Mouse (Mus musculus) MEL (cell line): ENCODE results near the gene Elof1.

Source experiments
- CTCF ChIP-seq, 3 experiments: IDR thresholded peaks in 2 of 3; conservative IDR thresholded peaks in 1 of 3; 2 replicates each; pipeline ENCODE4 v1.5.1; 2011 to 2012; ENCODE audit warnings: low read length in 3 of 3, low read depth in 2 of 3, mild to moderate bottlenecking in 2 of 3, improper control_type of control experiment in 1 of 3, inconsistent platforms in 1 of 3, mixed read lengths in 1 of 3, moderate library complexity in 1 of 3; ENCODE audit not compliant: control insufficient read depth in 1 of 3, insufficient read depth in 1 of 3, poor library complexity in 1 of 3, severe bottlenecking in 1 of 3
- KAT2A ChIP-seq: conservative IDR thresholded peaks from 2 replicates; pipeline ENCODE4 v1.6.1; 2012; ENCODE audit warnings: low read depth, low read length, improper control_type of control experiment, inconsistent platforms
- NELFE ChIP-seq: IDR thresholded peaks from 2 replicates; pipeline ENCODE4 v1.6.1; 2011; ENCODE audit warnings: low read depth, low read length, improper control_type of control experiment
- POLR2A ChIP-seq, 2 experiments: IDR thresholded peaks; 2 replicates each; pipeline ENCODE4 v1.6.1; 2011 to 2012; ENCODE audit warnings: low read length in 2 of 2, mild to moderate bottlenecking in 2 of 2, control low read depth in 1 of 2, improper control_type of control experiment in 1 of 2, low read depth in 1 of 2, moderate library complexity in 1 of 2; ENCODE audit not compliant: control insufficient read depth in 1 of 2, insufficient read depth in 1 of 2, poor library complexity in 1 of 2

GRCm38 (mm10) chr9:22064341-22064740, 52.6 kb downstream of the Elof1 start:
- TF ChIP-seq POLR2A (IDR thresholded peaks at IDR 0.05; ENCODE audit: control insufficient read depth in 1 of 2, insufficient read depth in 1 of 2, low read depth in 1 of 2, low read length in 2 of 2, poor library complexity in 1 of 2) (0 out of 4 replicates have a peak, but pooled peaks of 1 of the 2 experiments have one; percentile 2), CTCF (IDR thresholded peaks at IDR 0.05 in 2 of 3, conservative IDR thresholded peaks at IDR 0.05 in 1 of 3; ENCODE audit: control insufficient read depth in 1 of 3, insufficient read depth in 1 of 3, low read depth in 2 of 3, low read length in 3 of 3, poor library complexity in 1 of 3, severe bottlenecking in 1 of 3) (no peak), KAT2A (no peak), NELFE (no peak)
